Mouse (Mus musculus): ENCODE results near the gene Clk2. TPM values are rescaled to one million over a fixed set of nuclear protein-coding genes. Genes with fewer than 3 reads are reported as not detected.
A peak's percentile ranks its signal among the peaks of the same experiment; 100 is the strongest.
"Not testable (repeated sequence)": the region's sequence is repeated elsewhere in the genome, so short reads cannot be mapped to it uniquely, and the experiment has no call there.

Gene Clk2
- total RNA-seq, 2 experiments from 2014 or later, result 15.0 to 16.5 TPM

DNA sequence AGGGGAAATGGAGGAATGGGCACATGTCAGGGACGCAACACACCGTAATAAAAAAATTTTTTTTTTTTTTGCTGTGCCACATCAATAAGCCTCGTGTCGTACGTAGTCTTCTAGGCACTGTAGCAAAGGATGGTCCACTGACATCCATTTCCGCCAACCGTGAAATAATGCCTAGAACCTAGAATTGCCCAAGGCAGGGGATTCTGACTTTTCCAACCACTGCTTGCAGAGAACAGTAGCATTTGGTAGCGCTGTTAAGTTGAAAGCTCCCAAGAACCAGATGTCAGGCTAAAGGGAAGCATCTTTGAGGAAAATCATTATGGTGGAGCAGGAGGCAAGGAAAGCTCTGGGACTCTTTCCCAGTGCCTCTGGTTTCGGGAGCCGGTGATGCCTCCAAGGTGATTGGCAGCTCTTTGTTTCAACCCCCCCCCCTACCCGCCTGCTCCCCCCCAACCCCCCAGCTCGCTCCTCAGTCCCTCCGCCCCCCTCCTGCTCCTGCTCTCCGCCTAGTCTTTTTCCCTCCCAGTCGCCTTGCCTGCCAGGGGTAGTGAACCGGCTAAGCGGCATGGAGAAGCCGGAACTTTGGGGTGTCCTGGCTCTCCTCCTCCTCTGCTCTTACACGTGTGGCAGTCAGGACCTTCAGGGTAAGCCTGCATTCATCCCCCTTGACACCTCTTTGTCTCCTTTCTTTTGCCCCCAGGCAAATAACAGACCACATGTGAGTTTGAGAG is 50.3 kb downstream of the Clk2 start, which contains the start of gene Thbs3:
Thbs3 (plus strand) TSS at position 500 of the 731 bp plus-strand sequence.
- DNase-seq, result peak in 1 of 2 experiments; percentile 43
- intact Hi-C loops (cut with DNase I), result loop anchor here (2.0 kb wide), 1 partner anchor 16 kb away; no protein-coding TSS in a partner anchor

DNA sequence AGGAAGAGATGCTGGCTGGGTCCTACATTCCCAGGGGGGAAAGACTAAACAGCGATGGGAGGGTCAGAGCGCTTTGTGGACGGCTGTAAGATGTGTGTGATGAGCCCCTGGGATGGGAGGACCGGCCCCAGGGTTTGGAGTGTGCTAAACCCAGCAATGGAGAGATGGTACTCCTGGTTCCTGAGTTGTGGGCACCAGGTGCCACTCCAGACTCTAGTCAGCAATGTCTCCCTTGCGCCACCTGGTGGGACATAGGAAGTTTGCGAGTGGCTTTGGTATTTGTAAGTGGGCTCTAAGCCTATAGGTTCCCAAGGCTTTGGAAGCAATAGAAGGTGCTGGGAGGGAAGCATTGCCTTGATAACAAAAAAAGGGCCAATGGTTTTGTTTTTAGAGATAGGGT is 51.3 kb downstream of the Clk2 start:
- DNase-seq, result peak; percentile 71 to 75
- intact Hi-C loops (cut with DNase I), result loop anchor here (2.0 kb wide), 2 partner anchors 17 to 125 kb away; no protein-coding TSS in a partner anchor

DNA sequence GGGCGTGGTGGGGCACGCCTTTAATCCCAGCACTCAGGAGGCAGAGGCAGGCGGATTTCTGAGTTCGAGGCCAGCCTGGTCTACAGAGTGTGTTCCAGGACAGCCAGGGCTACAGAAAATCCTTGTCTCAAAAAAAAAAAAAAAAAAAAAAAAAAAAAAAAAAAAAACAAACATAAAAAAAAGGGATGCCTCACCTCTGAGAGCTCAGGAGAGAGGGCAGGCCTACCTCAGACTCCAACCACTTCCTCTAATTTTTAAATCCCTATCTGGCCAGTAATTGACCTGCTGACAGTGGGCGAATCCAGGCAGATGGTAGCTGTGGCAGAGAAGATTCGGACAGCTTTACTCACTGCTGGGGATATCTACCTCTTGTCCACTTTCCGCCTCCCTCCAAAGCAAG is 51.8 kb downstream of the Clk2 start:
- intact Hi-C loops (cut with DNase I), result loop anchor here (2.0 kb wide), 1 partner anchor 126 kb away; no protein-coding TSS in a partner anchor
- DNase-seq, result not testable (repeated sequence)

DNA sequence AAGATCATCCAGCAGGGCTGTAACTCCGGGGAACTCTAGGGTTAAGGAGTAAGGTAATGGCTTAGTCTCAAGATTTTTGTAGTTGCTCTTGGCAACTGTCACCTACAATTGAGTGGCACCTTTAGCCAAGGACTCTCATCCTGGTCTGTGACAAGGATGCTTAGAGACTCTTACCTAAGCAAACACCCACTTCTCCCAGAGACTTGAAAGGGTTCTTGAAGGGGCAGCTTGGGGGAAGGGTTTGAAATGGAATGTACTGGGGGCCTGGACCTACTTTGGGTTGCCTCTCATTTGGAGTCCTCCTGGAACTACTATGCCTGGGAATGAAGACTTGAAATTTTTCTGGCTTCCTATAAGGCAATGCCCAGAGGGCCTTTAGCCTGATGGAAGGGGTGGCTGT is 53.7 kb downstream of the Clk2 start:
- intact Hi-C loops (cut with DNase I), result no loop called here
- DNase-seq, result no peak

- no peak for DNase-seq
Measured at GRCm38 (mm10) chr3:89219546-89219945, 55.0 kb downstream of the Clk2 start.

DNA sequence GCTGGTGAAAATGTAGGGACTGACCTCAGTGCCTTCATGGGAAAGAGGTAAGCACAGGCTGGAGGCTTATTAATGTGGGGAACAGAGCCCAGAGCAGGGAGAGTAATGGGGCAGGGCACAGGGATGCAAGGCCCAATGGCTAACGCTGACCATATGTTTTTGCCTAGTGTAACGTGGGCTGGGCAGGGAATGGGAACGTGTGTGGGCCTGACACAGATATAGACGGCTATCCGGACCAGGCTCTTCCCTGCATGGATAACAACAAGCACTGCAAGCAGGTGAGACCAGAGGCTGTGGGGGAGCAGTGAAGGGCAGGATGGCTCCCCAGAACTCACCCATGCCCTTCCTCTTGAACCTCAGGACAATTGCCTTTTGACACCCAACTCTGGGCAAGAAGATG is 56.6 kb downstream of the Clk2 start:
- intact Hi-C loops (cut with DNase I), result no loop called here

More at GRCm38 (mm10) chr3:89219546-89219945, 55.0 kb downstream of the Clk2 start:
- intact Hi-C loops (cut with DNase I), result no loop called here

GRCm38 (mm10) chr3:89224796-89225195 is 60.2 kb downstream of the Clk2 start:
- DNase-seq, result no peak
- intact Hi-C loops (cut with DNase I), result no loop called here

More for the DNA sequence above, 56.6 kb downstream of the Clk2 start:
- no peak for DNase-seq

DNA sequence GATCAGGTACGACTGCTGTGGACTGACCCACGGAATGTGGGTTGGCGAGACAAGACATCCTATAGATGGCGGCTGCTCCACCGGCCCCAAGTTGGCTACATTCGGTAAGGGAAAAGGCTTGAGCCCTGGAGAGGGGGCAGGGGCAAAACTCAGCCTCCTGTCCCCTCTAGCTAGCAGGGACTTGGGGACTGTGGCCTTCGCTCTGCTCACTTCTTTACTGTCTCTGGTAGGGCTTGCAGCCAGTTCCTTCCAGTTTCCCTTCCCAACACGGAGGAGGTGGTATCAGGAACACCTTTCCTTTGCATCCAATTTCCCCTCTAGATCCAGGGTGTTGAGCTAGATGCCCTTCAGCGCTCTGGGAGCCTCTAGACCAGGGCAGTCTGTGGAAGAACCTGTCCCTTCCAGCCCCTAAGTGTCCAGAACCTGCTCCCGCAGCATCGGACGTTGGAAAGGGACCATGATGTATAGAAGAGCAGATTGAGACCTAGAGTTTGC is 60.8 kb downstream of the Clk2 start:
- intact Hi-C loops (cut with DNase I), result no loop called here
- DNase-seq, result no peak

DNA sequence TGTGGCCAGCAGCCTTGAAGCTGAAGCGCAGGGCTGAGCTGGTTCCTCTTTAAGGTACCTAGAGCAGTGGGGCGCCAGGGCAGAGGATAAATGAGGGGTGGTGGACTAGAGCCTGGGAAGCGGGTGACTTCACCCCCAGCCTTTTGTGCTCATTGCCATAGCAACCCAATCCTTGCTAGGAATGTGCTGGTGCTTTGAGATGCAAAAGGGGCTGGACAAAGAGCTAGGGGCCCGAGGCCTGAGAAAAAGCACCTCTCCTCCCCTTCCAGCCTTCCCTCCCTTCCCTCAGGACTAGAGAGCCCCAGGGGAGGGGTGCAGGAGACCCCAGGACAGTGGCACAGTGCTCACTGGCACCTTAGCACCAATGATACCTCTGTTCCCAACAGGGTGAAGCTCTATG is 61.3 kb downstream of the Clk2 start:
- intact Hi-C loops (cut with DNase I), result no loop called here
- DNase-seq, result no peak

DNA sequence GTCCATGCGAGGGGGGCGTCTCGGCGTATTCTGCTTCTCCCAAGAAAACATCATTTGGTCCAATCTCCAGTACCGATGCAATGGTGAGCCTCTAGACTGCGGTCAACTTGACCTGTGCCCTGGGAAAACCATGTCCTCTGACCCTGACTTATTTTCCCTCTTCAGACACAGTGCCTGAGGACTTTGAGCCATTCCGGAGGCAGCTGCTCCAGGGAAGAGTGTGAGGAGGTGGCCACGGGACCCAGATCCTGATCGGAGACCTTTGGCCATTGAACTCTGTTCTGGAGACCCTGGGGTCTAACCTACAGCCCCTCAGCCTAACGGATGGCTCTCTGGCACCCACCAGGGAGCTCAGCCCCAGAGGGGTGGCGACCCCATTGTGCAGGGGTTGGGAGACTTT is 61.8 kb downstream of the Clk2 start:
- intact Hi-C loops (cut with DNase I), result no loop called here
- no peak for DNase-seq

Other genes with a start within 250 kb of the Clk2 start
- 10 to 100 TPM; 23.2 to 29.5 TPM for gene Ash1l, start 214.2 kb upstream of the Clk2 start, total RNA-seq (2021)
- gene Dap3, start 213.6 kb upstream of the Clk2 start, total RNA-seq (2021), result 10 to 100 TPM; 62.4 to 76.1 TPM
- gene Rusc1, start 71.5 kb upstream of the Clk2 start, total RNA-seq (2021), result 10 to 100 TPM; 14.8 to 15.7 TPM
- gene Gm43738, start 63.7 kb upstream of the Clk2 start, total RNA-seq (2021), result not detected
- 10 to 100 TPM; 23.2 to 27.5 TPM for gene Fdps, start 62.8 kb upstream of the Clk2 start, total RNA-seq (2021)
- gene Pklr, start 28.7 kb upstream of the Clk2 start, total RNA-seq (2021), result not detected
- under 1 TPM; 0.49 to 0.54 TPM for gene Hcn3, start 4.6 kb upstream of the Clk2 start, total RNA-seq (2021)
- 10 to 100 TPM; 33.8 to 36.0 TPM for gene Scamp3, start 12.7 kb downstream of the Clk2 start, total RNA-seq (2021)
- gene Fam189b, start 18.3 kb downstream of the Clk2 start, total RNA-seq (2021), result 10 to 100 TPM; 16.1 to 17.5 TPM
- 10 to 100 TPM; 18.2 to 18.6 TPM for gene Gba, start 38.1 kb downstream of the Clk2 start, total RNA-seq (2021)
- gene Thbs3, start 50.4 kb downstream of the Clk2 start, total RNA-seq (2021), result 1 to 10 TPM; 6.9 to 8.0 TPM
- 10 to 100 TPM; 40.2 to 41.0 TPM for gene Mtx1, start 62.3 kb downstream of the Clk2 start, total RNA-seq (2021)
- under 1 TPM; 0.20 TPM for gene Muc1, start 64.3 kb downstream of the Clk2 start, total RNA-seq (2021)
- 10 to 100 TPM; 58.3 to 63.3 TPM for gene Krtcap2, start 81.2 kb downstream of the Clk2 start, total RNA-seq (2021)
- gene Trim46, start 81.5 kb downstream of the Clk2 start, total RNA-seq (2021), result under 1 TPM; 0.15 to 0.17 TPM
- 10 to 100 TPM; 16.6 to 23.2 TPM for gene Dpm3, start 94.6 kb downstream of the Clk2 start, total RNA-seq (2021)
- gene Slc50a1, start 105.8 kb downstream of the Clk2 start, total RNA-seq (2021), result 1 to 10 TPM; 8.3 to 9.1 TPM
- 10 to 100 TPM; 10.1 to 11.5 TPM for gene Efna1, start 116.3 kb downstream of the Clk2 start, total RNA-seq (2021)
- gene Efna3, start 158.2 kb downstream of the Clk2 start, total RNA-seq (2021), result not detected
- under 1 TPM in 1 of 2 experiments, not detected in 1; 0.15 TPM for gene Efna4, start 173.2 kb downstream of the Clk2 start, total RNA-seq (2021)
- gene Adam15, start 185.2 kb downstream of the Clk2 start, total RNA-seq (2021), result 10 to 100 TPM; 15.8 to 23.2 TPM
- not detected for gene Dcst2, start 197.2 kb downstream of the Clk2 start, total RNA-seq (2021)
- gene Dcst1, start 200.5 kb downstream of the Clk2 start, total RNA-seq (2021), result not detected
- 10 to 100 TPM; 23.4 to 24.5 TPM for gene Zbtb7b, start 230.0 kb downstream of the Clk2 start, total RNA-seq (2021)
- under 1 TPM in 1 of 2 experiments, not detected in 1; 0.25 TPM for gene Lenep, start 238.0 kb downstream of the Clk2 start, total RNA-seq (2021)
- gene Flad1, start 247.1 kb downstream of the Clk2 start, total RNA-seq (2021), result 10 to 100 TPM; 36.7 to 43.6 TPM